Mouse (Mus musculus) brown adipose tissue, adult 24 weeks (tissue): Measurements from ENCODE around the gene Itga10. TPM values are rescaled to one million over a fixed set of nuclear protein-coding genes. Genes with fewer than 3 reads are reported as not detected.

Experiments
- H3K27ac ChIP-seq: fragments of 200-500 bp; replicated peaks from 2 replicates; pipeline ENCODE4 v1.5.1; 2012; ENCODE audit warnings: low read depth, mild to moderate bottlenecking, low read length
- H3K4me1 ChIP-seq: fragments of 200-500 bp; 2 replicates; pipeline ENCODE4 v1.6.1; 2012; ENCODE audit warnings: low read length, mixed read lengths; ENCODE audit not compliant: control insufficient read depth, insufficient read depth, insufficient read length
- H3K4me3 ChIP-seq: fragments of 200-500 bp; 2 replicates; pipeline ENCODE4 v1.5.1; 2012; ENCODE audit warnings: low read depth, mild to moderate bottlenecking, low read length, moderate library complexity; ENCODE audit not compliant: insufficient read depth
- polyA plus RNA-seq: library from polyadenylated mRNA; stranded (reverse); fragments of >200 nt; gene quantifications from 2 replicates; pipeline ENCODE4 v1.2.4, GENCODE M21; 2012; ENCODE audit not compliant: missing spikeins, insufficient read depth, insufficient read length

The Itga10 gene
- polyA plus RNA-seq, 1 experiment: 0.20 TPM

DNA sequence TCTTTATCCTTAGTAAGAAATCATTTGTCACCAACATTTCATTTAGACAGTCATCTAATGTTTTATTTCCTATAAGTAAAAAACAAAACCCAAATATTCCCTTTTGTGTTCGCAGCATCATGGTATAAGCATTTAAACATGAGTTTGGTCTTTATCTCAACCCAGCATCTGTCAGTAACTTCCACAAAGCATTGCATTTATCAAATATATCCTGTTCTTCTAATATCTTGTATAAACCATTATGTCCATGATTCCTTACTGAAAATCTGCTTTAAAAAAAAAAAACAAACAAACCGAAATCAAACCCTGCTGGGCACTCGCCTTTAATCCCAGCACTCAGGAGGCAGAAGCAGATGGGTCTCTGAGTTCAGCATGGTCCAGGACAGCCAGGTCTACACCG, 38.8 kb upstream of the Itga10 start:
- no peaks in the 10 kb centered on the region for H3K4me1 ChIP-seq
- H3K27ac ChIP-seq: no peak overlapping the region
- H3K4me3 ChIP-seq: no peak overlapping the region

DNA sequence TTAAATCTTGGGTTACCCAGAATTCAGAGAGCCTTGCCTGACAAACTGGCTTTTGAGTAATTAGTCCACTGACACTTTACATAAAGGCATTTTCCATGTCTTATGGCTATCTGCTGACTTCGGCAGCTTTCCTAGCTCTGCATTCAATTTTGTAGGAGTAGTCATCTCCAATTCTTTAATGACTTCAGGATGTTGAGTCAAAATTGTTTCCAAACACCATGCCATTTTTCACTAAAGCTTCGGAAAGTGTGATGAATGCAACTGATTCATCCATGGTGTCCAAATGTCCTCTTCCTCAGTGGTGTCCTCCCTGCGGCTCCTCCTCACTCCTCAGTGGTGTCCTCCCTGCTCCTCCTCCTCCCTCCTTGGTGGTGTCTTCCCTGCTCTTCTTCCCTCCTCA, 27.4 kb upstream of the Itga10 start:
- Histone ChIP-seq H3K4me3 (no peak overlapping the region), H3K27ac (no peak overlapping the region), H3K4me1 (no peaks in the 10 kb centered on the region)

DNA sequence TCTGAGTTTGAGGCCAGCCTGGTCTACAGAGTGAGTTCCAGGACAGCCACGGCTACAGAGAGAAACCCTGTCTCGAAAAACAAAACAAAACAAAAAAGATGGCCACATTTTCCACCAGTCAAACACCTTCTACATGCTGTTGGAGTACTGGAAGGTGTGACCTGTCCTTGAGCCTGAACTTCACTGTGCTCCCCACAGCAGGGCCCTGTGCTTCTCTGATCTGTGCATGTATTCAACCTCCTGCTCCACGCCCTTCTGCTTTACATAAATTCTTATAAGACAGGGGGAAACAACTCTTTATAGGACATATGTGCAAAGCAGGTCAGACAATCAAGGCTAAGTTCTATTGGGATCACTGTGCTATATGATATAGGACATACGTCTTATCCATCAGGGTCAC, 22.2 kb upstream of the Itga10 start:
- Histone ChIP-seq H3K27ac (no peak overlapping the region), H3K4me3 (no peak overlapping the region), H3K4me1 (no peaks in the 10 kb centered on the region)

DNA sequence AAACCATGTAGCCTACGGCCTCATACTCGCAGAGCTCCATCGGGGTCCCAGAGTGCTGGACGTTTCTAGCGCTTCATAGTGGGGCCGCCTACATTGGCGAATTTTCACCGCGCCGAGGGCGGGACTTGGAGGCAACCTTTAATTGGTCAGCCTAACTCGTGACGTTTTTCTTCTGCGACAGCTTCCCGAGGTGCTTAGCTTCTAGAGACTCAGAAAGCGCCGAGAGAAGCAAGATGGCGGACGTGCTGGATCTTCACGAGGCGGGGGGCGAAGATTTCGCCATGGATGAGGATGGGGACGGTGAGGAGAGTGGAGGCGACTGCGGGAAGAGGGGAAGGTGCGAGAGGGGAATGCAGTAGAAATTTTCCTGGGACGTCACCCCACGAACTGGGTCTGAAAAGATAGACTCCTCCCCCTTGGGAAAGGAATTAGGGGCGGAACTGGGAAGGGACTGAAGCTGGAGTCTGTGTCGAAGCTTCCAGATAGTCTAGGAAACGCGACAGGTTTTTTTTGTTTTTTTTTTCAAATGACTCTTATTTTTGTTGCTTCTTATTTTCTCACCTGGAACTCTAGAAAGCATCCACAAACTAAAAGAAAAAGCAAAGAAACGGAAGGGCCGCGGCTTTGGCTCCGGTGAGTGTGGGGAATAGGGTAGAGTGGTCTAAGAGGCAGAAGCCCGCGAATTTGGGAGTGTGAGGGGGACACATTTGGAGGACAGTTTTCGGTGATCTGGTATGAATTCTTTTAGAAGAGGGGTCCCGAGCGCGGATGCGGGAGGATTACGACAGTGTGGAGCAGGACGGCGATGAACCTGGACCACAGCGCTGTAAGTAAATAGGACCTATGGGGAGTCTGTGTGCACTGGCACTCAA, 15.4 kb upstream of the Itga10 start, which contains the start of gene Rbm8a:
TSS of gene Rbm8a (plus strand) at position 205 of the 872 bp plus-strand sequence.
- Histone ChIP-seq H3K4me1 (0 out of 2 replicates have a peak, but pooled peaks cover 2% of the 10 kb centered on the region), H3K27ac (peak within 1 kb of the TSS; percentile 98), H3K4me3 (peak within 1 kb of the TSS; percentile 90)

DNA sequence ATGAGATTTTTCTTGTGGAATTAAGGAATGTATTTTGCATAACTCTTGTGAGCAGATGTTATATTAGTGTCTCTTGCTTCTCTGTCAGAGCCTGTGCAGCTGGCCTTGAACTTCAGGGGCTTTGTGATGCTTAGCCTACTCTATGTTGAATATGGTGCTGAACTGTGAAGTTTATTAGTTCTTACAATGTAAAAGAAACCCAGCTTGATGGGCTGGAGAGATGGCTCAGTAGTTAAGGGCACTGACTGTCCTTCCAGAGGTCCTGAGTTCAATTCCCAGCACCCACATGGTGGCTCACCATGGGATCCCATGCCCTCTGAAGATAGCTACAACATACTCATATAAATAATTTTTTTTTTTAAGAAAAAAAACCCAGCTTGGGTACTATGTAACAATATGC, 13.3 kb upstream of the Itga10 start:
- Histone ChIP-seq H3K27ac (no peak overlapping the region), H3K4me1 (0 out of 2 replicates have a peak, but pooled peaks cover 2% of the 10 kb centered on the region), H3K4me3 (no peak overlapping the region)

DNA sequence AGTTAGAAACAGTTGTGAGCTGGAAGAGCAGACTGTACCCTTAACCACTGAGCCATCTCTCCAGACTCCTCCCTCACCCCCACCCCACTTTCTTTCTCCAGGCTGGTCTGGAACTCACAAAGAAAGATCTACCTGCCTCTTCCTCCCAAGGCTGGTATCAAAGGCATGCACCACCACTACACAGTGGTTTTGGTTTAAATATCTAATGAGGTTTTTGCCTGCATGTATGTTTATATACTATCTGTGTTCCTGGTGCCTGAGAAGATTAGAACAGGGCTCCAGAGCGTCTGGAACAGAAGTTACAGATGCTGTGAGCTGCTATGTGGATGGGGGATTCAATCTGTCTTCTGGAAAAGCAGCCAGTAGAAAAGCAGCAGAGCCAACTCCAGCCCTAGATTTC, 11.4 kb upstream of the Itga10 start:
- Histone ChIP-seq H3K4me3 (no peak overlapping the region), H3K27ac (no peak overlapping the region), H3K4me1 (0 out of 2 replicates have a peak, but pooled peaks cover 2% of the 10 kb centered on the region)

DNA sequence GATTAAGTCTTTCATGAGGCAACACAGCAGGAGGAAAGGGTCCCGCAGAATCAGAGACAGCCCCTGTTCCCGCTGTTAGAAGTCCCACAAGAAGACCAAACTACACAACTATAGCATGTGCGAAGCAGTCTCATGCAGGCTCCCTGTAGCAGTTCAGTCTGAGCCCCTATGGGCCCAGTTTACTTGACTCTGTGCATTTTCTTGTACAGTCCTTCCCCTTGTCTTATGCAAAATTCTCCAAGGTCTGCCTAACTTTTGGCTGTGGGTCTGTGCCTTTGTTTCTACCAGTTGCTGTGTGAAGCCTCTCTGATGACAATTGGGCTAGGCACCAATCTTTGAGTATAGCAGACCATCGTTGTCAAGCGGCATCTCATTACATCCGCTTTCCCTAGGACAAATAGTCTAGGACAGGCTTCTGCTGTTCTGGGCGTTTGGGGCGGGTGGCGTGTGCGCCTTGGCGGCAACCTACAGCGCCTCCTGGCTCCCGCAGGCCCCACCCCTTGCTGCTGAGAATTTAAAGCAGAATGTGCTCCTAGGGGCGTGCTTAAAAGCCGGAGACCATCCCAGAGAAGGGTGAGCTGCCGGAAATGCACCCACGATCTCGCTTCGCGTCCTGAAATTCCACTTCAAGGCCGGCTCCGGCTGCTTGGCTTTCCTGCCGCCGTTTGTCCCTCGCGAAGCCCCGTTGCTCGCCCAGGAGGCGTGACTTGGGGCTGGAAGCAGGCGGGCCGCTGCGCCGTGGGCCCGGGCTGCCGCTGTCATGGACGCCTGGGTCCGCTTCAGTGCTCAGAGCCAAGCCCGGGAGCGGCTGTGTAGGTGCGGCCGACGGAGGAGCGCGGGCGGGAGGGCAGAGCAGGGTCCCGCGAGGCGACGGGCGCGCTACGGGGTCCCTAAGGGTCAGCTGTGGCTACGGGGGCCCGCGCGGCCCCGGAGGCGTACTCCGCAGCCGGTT, 10.2 kb upstream of the Itga10 start, which contains the start of the genes Pex11b and Gm42957:
TSS of gene Pex11b (plus strand) at position 449 of the 952 bp plus-strand sequence.
TSS of gene Gm42957 (plus strand) at position 547 of the 952 bp plus-strand sequence.
- Histone ChIP-seq H3K4me1 (0 out of 2 replicates have a peak, but pooled peaks cover 2% of the 10 kb centered on the region), H3K27ac (peak within 1 kb of the TSS; percentile 71), H3K4me3 (peak within 1 kb of the TSS; percentile 76)

DNA sequence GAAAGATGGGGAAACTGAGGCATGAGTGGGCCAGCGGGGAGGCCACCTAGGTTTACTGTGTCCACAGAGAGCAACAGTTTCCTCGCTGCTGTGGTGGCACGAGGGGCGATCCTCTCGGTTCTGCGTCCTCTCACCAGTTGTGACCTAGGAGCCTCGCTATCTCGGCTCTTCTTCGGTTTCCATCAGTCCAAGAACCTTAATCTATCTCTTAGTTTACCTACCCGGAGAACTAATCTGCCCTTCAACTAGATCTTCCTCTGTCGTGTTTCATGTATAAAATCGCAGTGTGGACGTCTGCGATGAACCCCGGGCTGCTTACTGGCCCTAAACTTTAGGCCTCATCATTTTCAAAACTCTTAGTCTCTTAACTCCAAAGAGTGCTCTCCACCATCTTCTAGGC, 9.5 kb upstream of the Itga10 start:
- Histone ChIP-seq H3K4me3 (peak overlapping the region; percentile 76), H3K4me1 (no peaks in the 10 kb centered on the region), H3K27ac (peak overlapping the region; percentile 36; the same call in 1 of the 2 replicates)

DNA sequence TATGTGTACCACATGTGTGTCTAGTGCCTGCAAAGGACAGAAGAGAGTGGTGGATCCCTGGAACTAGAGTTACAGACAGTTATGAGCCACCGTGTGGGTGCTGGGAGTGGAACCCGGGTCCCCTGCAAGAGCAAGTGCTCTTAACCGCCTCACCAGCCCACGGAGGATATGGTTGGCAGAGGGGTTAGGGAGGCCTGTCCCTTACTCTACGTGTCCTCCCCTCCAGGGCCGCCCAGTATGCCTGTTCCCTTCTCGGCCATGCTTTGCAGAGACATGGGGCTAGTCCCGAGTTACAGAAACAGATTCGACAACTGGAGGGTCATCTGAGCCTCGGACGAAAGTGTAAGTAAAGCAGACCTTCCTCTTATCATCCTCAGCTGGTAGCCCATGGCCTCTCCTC, 8.9 kb upstream of the Itga10 start:
- Histone ChIP-seq H3K4me3 (peak overlapping the region; percentile 76), H3K4me1 (no peaks in the 10 kb centered on the region), H3K27ac (no peak overlapping the region)

DNA sequence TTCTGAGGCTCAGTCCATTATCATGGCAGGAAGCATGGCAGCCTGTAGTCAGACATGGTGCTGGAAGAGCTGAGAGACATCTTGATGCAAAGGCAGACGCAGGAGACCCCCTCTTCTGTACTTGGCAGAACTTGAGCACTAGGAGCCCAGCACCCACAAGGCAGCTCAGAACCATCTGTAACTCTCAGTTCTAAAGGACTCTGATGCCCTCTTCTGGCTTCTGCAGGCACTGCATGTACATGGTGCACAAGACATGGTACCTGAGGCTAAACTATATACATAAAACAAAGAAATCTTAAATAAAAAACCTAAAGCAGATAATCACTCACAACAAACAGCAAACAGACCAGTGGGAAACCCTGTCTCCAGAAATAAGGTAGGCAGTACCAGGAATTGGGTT, 6.2 kb upstream of the Itga10 start:
- H3K27ac ChIP-seq: no peak overlapping the region
- H3K4me3 ChIP-seq: no peak overlapping the region

DNA sequence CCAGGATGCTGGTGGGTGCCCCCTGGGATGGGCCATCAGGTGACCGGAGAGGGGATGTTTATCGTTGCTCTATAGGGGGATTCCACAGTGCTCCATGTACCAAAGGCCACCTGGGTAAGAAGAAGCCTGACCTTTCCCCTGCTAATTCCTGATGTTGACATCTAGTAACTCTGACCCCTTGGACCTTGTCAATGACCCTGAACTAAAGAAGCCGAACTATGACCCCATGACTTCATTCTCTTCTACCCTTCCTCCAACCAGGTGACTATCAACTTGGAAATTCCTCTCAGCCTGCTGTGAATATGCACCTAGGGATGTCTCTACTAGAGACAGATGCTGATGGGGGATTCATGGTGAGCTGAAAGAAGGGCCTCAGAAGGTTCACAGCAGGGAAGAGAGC, 2.0 kb downstream of the Itga10 start:
- Histone ChIP-seq H3K4me1 (no peaks in the 10 kb centered on the region), H3K27ac (no peak overlapping the region), H3K4me3 (no peak overlapping the region)

More for the DNA sequence above, 6.2 kb upstream of the Itga10 start:
- no peaks in the 10 kb centered on the region for H3K4me1 ChIP-seq

DNA sequence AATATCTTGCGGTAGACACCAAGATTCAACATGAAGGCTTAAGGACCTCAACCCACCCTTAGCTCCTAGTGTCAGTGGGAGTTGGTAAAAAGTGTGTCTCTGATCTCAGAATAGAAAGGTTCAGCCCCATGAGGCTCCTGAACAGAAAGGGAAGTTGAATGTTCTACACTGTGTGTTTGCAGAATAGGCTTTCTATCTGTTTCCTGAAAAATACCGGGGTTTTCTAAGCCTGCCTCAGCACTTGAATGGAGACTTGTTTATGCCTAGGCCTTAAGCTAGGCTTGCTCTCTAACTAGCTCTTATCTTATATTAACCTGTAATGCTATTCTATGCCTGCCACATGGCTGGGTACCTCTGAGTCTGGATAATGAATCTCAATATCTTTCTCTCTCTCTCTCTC, 15.5 kb downstream of the Itga10 start:
- H3K27ac ChIP-seq: no peak overlapping the region
- no peak overlapping the region for H3K4me3 ChIP-seq
- H3K4me1 ChIP-seq: no peaks in the 10 kb centered on the region

DNA sequence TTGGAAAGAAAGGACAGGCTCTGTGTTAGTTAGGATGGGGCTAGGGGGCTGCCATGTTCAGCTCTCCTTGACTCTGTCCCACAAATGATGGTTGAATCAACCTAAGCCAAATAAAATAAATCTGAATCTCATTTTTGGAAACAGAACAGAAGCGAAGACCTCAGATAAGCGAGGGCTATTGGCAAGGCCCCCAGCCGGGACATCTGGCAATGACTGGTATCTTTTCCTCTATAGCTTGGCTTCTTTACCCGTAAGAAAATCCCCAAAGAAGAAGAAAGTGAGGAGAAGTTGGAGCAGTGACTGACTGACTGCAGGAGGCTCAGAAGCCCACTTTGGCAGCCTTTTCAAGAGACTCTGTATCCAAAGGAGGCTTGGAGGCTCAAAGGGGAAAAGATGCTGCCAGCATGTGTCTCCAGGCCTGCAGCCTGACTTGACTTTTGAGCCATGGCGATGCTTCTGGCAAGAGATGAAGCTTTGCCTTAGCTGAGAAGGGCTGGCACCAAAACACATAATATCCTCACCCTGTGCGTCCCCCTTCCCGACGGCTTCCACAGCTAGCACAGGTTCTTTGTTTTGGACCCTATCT, 17.4 kb downstream of the Itga10 start:
- H3K4me3 ChIP-seq: no peak overlapping the region
- H3K4me1 ChIP-seq: no peaks in the 10 kb centered on the region
- no peak overlapping the region for H3K27ac ChIP-seq

DNA sequence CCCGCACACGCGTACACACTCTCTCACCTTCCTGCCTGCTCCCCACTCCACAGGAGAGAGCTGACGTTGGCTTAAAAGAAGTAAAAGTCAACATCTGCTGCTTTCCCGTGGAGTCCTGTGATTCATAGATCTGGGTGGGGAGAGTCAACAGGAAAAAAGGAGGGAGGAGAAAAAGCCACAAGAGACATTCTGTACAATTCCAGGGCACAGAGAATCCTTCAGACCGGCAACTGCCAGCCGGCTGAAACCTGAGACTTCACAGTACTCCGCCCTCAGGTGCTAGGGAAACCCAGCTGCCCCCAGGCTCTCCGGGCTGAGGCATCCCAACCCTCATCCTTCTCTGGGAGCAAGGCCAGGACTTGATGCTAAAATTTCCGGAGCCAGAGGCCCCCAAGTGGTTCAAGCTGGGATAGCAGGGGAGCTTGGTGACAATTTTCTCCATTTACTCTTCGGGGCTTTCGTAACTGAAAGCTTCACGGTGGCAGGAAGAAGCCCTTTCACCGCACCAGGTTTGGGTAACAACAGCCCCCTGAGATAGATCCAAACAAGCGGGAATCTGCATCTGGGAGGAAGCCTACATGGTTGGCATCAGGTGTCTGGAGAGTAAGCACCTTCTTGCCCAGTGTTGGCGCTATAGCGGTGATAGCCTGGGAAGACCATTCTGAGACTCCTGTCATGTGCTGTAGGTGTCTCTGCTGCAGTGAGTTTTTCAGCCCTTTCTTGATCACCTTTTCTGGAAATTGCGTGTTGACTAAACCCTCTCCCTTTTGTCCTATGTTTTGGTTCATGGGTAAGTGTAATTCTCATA, 18.3 kb downstream of the Itga10 start:
- H3K4me1 ChIP-seq: no peaks in the 10 kb centered on the region
- no peak overlapping the region for H3K27ac ChIP-seq
- H3K4me3 ChIP-seq: peak overlapping the region; percentile 39
